Mouse (Mus musculus): Measurements from ENCODE around the gene Cux1.
A peak's percentile ranks its signal among the peaks of the same experiment; 100 is the strongest.

Cux1 gene

GRCm38 (mm10) chr5:136512103-136512674 is 55.1 kb downstream of the Cux1 start:
- no peak for DNase-seq (ENCODE audit: inconsistent age in 2 of 2, low spot score in 1 of 2)

- DNase-seq (ENCODE audit: inconsistent age in 2 of 2, low spot score in 1 of 2) = no peak
Measured at GRCm38 (mm10) chr5:136511378-136511777, 55.9 kb downstream of the Cux1 start.

GRCm38 (mm10) chr5:136510609-136511008 is 56.7 kb downstream of the Cux1 start:
- DNase-seq (ENCODE audit: inconsistent age in 2 of 2, low spot score in 1 of 2) = no peak

GRCm38 (mm10) chr5:136507629-136508028 is 59.7 kb downstream of the Cux1 start:
- no peak for DNase-seq (ENCODE audit: inconsistent age in 2 of 2, low spot score in 1 of 2)

- DNase-seq (ENCODE audit: inconsistent age in 2 of 2, low spot score in 1 of 2) = no peak
Measured at GRCm38 (mm10) chr5:136506262-136506661, 61.0 kb downstream of the Cux1 start.

- DNase-seq (ENCODE audit: inconsistent age in 2 of 2, low spot score in 1 of 2) = no peak
Measured at GRCm38 (mm10) chr5:136502491-136503086, 64.7 kb downstream of the Cux1 start.

- peak; percentile 46 to 74 for DNase-seq (ENCODE audit: inconsistent age in 2 of 2, low spot score in 1 of 2)
Measured at GRCm38 (mm10) chr5:136500307-136500871, 66.9 kb downstream of the Cux1 start.

- DNase-seq (ENCODE audit: inconsistent age in 2 of 2, low spot score in 1 of 2) = no peak
Measured at GRCm38 (mm10) chr5:136499316-136499715, 68.0 kb downstream of the Cux1 start.

- no peak for DNase-seq (ENCODE audit: inconsistent age in 2 of 2, low spot score in 1 of 2)
Measured at GRCm38 (mm10) chr5:136498741-136499140, 68.5 kb downstream of the Cux1 start.

- DNase-seq (ENCODE audit: inconsistent age in 2 of 2, low spot score in 1 of 2) = no peak
Measured at GRCm38 (mm10) chr5:136497301-136497700, 70.0 kb downstream of the Cux1 start.

GRCm38 (mm10) chr5:136495581-136495980 is 71.7 kb downstream of the Cux1 start:
- DNase-seq (ENCODE audit: inconsistent age in 2 of 2, low spot score in 1 of 2) = no peak

- DNase-seq (ENCODE audit: inconsistent age in 2 of 2, low spot score in 1 of 2) = no peak
Measured at GRCm38 (mm10) chr5:136494927-136495326, 72.4 kb downstream of the Cux1 start.

- no peak for DNase-seq (ENCODE audit: inconsistent age in 2 of 2, low spot score in 1 of 2)
Measured at GRCm38 (mm10) chr5:136494288-136494687, 73.0 kb downstream of the Cux1 start.

- no peak for DNase-seq (ENCODE audit: inconsistent age in 2 of 2, low spot score in 1 of 2)
Measured at GRCm38 (mm10) chr5:136489450-136489849, 77.8 kb downstream of the Cux1 start.

GRCm38 (mm10) chr5:136488721-136489120 is 78.6 kb downstream of the Cux1 start:
- no peak for DNase-seq (ENCODE audit: inconsistent age in 2 of 2, low spot score in 1 of 2)

- peak in 1 of 2 experiments; percentile 43 for DNase-seq (ENCODE audit: inconsistent age in 2 of 2, low spot score in 1 of 2)
Measured at GRCm38 (mm10) chr5:136488223-136488622, 79.1 kb downstream of the Cux1 start.

GRCm38 (mm10) chr5:136487397-136488093 is 79.7 kb downstream of the Cux1 start:
- no peak for DNase-seq (ENCODE audit: inconsistent age in 2 of 2, low spot score in 1 of 2)

- DNase-seq (ENCODE audit: inconsistent age in 2 of 2, low spot score in 1 of 2) = no peak
Measured at GRCm38 (mm10) chr5:136486401-136486800, 80.9 kb downstream of the Cux1 start.

- DNase-seq (ENCODE audit: inconsistent age in 2 of 2, low spot score in 1 of 2) = no peak
Measured at GRCm38 (mm10) chr5:136485397-136485796, 81.9 kb downstream of the Cux1 start.

GRCm38 (mm10) chr5:136482434-136482833 is 84.9 kb downstream of the Cux1 start:
- DNase-seq (ENCODE audit: inconsistent age in 2 of 2, low spot score in 1 of 2) = no peak

GRCm38 (mm10) chr5:136480541-136480940 is 86.7 kb downstream of the Cux1 start:
- DNase-seq (ENCODE audit: inconsistent age in 2 of 2, low spot score in 1 of 2) = peak; percentile 81 to 90

GRCm38 (mm10) chr5:136479801-136480200 is 87.5 kb downstream of the Cux1 start:
- no peak for DNase-seq (ENCODE audit: inconsistent age in 2 of 2, low spot score in 1 of 2)
